Mouse (Mus musculus): Measurements from ENCODE around the gene Rwdd4a.

Gene Rwdd4a

DNA sequence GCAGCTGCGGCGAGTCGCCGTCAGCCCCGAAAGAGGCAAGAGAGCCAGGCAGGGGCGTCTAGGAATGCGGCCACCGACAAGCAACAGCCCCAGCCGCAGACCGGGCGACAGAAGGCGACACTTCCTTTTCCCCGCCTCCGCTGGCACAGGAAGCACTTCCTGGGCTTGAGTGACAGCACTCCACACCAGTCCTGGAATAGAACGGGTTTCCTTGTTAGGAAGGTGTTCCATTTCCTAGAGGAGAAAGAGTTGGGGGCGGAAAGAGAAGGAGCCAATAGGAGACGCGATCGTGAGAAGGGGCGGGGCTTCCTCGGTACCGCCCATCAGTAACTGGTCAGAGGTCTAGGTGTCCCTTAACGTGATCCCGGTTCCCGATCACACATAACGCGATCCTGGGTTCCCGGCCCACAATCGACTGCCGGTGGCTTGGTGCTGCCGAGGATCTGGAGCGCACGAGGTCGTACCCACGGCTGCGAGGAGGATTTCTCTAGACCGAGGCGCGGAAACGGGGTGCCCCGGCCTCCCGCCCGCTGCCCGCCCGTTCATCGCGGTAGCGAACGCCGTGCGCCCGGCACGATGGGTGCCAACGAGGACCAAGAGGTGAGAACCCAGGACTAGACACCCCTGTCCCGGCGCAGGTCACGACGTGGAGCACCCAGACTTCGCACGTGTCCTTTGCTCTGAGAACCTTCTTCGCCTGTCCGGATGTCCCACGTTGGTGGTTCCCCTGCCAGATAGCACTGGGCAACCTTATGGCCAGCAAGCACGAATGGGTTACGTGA lies at the start of gene Rwdd4a, which contains the start of gene Trappc11:
Rwdd4a (plus strand) TSS at position 321 of the 782 bp plus-strand sequence.
Trappc11 (minus strand) TSS at position 127 of the 782 bp plus-strand sequence.
- DNase-seq: peak; percentile 99

DNA sequence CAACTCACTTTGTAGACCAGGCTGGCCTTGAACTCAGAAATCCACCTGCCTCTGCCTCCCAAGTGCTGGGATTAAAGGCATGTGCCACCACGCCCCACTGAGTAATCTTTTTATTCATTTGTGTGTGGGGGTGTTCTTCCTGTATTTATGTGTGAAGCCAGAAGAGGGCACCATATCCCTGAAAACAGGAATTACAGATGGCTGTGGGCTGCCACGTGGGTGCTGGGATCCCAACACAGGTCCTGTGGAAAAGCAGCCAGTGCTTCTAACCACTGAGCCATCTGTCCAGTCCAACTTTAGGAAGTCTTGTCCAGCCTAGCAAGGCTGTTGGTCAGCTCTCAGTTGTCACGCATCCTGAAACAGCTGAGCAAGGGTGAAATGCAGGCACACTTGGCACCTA lies 46.2 kb upstream of the Rwdd4a start:
- no peak for DNase-seq

DNA sequence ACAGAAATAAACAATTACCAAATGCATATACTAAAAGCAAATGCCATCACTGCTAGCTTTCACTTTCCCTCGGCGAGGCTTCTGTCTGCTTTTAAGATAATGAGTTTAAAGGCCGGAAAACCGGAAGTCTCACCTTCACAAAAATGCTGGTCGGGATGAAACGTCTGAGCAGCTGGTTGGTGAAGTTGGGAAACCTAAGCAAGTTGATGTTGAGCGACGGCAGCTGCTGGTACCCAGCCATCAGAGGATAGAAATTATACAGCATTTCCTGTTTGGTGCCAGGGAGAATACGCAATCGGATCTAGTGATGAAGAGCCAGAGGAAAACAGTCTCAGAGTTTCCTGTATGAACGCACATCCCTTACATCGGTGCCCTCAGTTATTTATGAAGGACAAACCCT lies 40.4 kb upstream of the Rwdd4a start:
- no peak for DNase-seq

DNA sequence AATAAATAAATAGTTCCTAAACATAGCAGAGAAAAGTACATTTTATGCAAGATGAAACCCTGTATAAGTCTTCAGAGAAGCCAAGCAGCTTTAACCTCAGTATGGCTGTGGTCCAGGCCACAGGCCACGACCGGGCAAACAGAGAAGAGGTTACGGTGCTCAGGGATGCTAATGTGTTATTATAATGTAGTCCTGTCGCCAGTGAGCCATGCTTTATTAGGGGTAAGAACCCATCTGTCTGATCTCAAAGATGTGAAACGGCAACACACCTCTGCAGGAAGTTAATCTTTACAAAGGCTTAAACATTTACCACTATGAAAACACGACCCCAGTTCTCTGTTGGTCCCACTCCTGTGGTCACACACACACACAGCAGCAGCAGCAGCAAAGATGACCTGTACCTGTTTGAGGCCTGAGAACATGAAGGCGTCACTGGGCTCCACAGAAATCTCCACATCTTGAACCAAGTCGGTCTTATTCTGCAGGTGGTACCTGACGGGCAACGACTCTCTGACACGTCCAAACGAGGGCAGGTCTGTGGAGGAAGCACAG lies 38.8 kb upstream of the Rwdd4a start:
- DNase-seq: no peak

DNA sequence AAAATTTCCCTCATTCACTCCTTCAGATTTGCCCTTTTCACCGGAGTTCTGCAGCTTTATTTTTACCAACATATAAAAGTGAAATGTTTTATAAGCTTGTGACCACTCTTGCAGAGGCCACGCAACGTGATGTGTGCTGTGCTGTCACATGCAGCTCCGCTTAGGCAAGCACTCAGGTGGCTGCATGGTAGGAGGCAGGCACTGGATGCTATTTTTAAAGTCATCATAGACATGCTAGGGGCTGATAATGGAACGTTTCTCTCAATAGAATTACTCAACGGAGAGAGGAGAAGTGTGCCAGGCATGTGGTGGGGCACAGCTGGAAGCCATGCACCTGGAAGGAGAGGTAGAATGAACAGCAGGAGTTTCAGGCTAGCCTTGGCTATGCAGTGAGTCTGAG lies 38.0 kb upstream of the Rwdd4a start:
- DNase-seq: no peak

DNA sequence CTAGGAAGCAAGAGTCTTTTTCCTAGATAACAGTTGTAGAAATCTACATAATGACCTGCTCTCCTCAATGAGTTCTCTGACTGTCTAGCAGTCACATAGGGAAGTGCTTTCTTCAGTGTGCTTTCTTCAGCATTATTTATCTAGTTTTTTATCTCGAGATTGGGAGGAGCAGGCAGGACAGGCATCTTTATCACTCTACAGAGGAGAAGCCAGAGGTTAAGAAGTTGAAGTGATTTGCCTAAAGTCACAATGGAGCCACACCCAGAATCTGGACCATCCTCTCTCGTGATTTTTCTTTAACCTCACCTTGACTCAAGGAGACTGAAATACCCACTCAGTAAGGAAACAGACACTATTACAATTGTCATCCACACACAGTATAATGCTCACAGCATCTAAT lies 31.5 kb upstream of the Rwdd4a start:
- no peak for DNase-seq

DNA sequence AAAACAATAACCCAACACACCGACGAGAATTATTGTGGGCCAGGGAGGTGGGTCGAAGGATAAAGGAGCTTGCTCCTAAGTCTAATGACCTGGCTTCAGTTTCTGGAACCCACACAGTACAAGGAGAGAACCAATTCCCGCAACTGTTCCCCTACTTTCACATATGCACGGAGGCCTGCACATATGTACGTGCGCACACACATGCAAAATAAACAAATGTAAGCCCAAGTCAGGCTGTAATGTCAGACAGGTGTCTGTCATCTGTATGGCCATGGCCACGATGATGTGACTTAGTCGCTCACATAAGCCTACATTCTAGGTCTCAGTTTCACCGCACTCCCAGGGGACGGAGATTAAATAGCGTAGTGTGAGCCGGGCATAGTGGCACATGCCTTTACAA lies 30.9 kb upstream of the Rwdd4a start:
- DNase-seq: no peak

DNA sequence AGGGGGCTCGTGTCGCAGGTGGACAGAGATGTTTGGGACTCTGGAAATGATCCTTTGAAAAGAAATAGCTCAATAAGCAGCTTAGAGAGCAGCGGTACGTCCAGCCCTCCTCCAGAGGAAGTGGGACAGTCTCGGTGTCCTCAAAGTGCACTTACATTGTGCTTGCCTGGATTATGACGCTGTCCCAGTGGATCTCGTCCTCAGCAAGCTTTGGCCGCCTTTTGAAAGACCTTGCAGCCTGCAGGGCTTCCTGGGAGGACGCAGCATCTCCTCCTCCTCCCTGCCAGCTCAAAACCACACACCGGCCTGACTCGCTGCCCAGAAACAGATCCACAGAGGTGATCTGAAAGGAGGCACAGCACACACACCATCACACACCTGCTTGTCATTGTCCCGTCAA lies 28.0 kb upstream of the Rwdd4a start:
- no peak for DNase-seq

DNA sequence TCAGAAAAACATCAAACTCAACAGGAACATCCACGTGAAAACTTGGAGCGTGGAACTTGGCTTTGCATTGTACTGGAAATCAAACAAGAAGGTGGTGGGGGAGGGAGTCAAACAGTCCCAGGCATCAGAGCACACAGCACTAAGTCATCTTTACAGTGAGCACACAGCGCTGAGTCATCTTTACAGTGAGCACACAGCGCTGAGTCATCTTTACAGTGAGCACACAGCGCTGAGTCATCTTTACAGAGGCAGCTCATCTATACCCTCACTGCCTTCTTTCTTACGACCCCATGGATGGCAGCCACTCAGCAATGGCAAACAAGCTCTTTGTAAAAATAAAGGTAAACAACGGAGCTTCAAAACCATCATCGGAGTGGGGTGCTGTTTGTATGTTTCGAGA lies 22.5 kb upstream of the Rwdd4a start:
- no peak for DNase-seq

DNA sequence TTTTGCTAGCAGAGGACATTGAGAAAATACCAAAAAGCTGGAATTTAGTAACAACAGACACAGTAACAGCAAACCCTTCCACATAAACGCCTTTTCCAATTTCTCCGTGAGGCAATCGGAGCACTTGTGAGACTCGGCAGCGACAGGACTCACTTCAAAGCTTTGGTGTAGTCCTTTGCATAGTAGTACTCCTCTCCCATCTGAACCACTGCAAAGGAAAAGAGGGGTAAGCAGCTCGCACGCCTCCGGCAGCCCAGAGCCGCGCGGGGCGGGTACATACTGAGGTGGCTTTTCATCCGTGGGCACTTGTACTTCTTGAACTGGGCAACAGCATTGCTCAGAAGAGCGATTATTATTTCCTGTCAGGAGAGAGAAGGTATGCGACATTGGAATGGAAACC lies 19.9 kb upstream of the Rwdd4a start:
- no peak for DNase-seq

DNA sequence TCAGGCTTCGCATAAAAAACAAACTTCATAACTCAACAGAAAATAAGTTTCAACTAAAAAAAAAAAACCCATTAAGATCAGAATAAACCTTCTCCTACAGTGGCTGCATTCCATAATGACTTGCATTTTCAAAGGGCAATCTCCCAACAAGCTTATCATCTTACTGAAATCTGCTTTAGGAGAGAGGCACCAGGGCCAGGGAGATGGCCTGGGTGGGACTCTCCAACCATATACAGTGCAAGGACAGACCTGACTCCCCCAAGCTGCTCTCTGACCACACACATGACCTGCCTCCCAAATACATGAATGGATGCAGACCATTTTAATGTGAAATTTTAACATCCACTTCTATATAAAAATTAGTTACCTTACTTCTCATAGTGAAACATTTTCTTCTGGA lies 5.4 kb upstream of the Rwdd4a start:
- no peak for DNase-seq

DNA sequence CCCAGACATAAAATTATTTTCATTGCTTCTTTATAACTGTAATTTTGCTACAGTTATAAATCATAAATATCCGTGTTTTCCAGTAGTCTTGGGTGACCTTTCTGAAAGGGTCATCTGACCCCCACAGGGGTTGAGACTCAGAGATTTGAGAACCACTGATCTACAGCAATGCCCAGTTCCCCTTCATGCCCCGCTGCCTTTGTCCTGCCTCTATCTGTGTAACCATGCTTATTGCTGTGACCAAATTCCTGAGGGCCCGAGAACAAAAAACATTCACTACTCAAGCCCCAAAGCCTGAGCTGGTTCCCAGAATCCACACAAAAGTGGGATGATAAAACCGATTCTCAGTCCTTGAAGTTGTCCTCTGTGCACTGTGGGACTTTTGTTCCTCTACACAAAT lies 4.9 kb downstream of the Rwdd4a start:
- peak in 1 of 2 experiments; percentile 6 for DNase-seq

DNA sequence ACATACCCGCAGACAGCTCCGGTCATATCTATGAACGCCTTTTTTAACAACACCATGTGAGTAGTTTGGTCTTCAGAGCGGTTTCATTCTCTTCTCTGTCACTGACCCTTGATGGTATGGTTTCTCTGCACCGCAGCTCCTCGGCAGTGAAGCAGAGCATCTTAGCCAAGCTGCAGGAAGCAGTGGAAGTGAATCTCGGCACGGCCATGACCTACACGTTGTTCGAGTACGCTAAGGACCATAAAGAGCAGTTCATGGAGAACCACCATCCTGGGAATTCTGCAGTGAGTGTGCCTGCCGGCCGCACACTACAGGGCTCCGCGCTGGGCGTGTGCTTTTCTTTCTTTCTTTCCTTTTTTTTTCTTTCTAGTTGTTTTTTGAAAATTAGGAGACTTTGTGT lies 9.3 kb downstream of the Rwdd4a start:
- no peak for DNase-seq

DNA sequence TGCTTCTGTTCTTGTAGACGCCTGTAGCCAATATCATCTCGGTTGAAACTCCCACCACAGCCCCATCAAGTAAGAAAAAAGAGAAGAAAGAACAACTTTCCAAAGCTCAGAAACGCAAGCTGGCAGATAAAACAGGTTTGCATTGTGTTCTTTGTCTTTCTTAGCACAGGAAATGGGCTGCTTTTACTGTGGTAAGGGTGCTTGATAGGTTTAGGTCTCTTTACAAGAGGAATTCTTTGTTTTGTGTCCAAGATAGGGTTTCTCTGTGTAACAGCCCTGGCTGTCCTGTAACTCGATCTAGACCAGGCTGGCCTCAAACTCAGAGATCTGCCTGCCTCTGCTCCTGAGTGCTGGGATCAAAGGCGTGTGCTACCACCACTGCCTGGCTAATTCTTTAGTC lies 10.6 kb downstream of the Rwdd4a start:
- DNase-seq: no peak

DNA sequence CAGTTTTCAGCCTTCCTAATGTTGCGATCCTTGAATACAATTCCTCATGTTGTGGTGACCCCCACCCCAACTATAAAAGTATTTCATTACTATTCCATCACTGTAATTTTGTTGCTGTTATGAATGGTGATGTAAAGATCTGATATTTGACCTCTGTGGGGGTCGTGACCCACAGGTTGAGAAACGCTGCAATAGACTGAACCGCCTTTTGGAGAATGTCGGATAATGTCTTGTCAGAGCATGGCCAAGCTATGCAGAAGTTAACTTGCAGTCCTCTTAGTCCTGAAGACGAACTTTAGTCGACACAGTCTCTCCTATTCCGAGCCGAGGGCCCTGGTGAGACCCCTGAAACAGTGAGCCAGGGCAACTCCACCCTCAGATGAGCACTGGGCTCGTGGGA lies 13.6 kb downstream of the Rwdd4a start:
- DNase-seq: no peak

DNA sequence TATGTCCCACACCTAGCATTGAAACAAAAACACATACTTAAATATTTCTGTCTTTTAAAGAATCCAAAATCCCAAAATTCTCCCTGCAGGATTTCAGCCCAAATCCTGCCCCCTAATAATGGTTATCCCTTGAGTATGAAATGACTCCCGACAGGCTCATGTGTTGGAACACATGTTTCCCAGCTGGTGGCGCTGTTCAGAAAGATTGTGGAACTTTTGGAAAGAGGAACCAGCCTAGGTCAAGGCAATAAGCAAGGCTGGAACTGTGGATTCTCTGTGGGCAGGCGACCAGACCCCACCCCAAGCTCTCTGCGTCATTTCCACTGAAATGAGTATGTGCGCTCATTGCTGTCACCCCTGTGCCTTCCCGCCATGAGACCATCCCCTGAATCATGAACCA lies 20.1 kb downstream of the Rwdd4a start:
- no peak for DNase-seq

DNA sequence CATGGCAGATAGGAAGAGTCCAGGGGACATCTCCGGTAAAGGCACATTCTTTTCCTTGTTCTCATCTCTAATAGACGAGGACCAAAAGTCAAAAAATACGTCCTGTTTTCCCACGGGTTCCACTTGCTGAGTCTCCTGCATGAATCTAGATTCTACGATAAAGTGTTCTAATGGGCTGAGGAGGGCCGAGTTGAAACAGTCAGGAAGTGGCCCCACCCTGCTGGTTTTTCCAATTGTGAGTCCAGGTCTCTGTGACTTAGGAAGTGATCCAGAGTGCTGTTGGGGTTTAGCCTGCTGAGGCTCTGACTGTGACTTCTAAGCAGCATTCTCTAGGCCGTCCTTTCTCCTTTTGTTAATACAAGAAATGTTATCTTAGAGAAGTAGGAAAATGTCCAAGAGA lies 23.0 kb downstream of the Rwdd4a start:
- no peak for DNase-seq

DNA sequence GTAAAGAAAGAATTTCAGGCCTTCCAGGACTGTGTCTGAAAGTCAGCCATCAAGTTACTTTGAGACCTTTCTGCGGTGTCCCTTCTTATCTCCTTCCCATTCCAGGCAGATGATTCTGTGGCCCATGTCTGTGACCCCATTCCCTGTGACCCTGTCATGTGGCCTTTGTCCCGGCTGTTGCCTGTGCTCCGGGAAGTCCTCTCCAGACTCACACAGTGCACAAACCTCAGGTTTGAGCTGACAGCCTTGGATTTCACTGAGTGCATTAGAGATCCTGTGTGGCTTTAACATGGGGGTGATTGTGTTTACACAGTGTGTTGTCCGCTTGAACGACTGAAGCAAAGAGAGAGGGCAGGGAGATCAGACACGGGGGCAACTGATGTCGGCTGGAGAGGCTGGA lies 24.8 kb downstream of the Rwdd4a start:
- DNase-seq: no peak

DNA sequence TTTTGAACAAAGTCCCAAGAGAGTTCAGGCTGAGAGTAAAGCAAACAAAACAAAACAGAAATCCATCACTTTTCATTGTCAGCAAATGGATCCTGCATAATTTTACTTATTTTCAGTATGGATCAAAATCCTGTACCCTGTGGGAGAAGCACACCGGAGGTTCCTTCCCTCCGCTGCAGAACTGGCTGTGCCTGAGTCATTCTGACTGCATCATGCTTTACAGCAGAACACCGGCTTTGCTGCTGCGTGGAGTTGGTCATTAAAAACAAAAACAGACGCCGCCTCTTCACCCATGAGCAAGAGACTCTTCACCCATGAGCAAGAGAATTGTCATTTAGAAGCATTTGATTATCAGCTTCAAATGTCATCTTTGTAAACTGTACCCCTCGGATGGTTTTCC lies 27.3 kb downstream of the Rwdd4a start:
- no peak for DNase-seq

DNA sequence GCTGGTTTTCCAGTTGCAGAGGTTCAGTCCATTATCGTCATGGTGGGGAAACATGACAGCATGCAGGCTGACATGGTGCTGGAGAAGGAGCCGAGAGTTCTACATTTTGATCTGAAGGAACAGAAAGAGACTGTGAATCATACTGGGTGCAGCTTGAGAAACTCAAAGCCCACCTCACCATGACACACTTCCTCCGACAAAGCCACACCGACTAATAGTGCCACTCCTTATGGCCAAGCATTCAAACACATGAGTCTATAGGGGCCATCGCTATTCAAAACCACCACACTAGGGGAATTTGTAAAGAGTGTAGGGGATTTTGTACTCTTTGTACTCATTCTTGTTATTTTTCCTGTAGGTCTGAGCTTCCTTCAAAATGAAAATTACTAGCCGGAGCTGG lies 33.1 kb downstream of the Rwdd4a start:
- no peak for DNase-seq

DNA sequence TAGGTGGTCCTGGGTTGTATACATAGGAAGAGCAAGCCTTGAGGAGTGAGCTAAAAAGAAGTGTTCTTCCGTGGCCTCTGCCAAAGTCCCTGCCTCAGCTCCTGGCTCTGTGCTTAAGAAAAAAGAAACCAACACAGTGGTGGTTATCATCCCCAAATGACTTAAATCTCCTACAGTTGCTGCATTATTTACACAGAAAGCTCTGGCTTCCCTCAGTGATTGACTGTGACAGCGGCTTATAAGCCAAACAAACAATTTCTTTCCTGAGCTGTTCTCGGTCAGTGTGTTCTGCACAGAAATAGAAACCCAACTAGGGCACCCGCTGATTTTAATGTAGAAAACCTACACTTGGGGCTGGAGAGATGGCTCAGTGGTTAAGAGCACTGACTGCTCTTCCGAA lies 34.6 kb downstream of the Rwdd4a start:
- DNase-seq: no peak

DNA sequence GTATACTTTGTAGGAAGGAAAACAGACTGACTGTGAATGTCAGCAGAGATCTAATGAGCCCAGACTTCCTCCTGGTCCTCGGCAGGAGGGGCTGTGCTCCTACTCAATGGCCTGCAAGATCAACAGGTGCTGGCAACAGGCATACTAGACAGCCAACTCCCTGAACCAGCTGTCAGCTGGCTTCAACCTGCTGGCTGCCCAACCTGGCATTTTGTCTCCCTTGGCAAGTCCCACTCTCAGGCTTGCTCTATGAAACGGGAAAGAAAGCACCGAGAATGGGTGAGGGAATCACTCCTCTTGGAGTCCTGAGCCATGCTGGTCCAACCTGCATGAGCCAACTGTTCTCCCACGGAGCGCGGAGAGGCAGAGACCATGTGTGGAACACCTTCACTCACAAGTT lies 36.7 kb downstream of the Rwdd4a start:
- no peak for DNase-seq

DNA sequence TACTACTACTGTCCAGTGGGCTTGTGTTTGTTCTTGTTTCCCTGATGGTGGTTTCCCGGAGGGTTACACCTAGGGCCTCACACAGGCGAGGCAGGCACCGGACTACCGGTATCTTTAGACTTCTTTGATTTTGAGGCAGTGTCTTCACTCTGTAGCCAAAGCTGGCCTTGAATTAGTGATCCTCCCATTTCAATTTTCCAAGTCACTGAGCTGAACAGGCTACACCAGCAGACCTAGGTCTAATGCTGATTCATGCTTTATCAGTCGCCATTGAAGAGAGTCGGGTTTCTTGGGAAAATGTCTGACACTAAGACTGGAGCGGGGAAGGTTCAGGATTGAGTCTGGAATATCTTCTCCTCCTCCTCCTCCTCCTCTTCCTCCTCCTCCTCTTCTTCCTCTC lies 40.0 kb downstream of the Rwdd4a start:
- no peak for DNase-seq

DNA sequence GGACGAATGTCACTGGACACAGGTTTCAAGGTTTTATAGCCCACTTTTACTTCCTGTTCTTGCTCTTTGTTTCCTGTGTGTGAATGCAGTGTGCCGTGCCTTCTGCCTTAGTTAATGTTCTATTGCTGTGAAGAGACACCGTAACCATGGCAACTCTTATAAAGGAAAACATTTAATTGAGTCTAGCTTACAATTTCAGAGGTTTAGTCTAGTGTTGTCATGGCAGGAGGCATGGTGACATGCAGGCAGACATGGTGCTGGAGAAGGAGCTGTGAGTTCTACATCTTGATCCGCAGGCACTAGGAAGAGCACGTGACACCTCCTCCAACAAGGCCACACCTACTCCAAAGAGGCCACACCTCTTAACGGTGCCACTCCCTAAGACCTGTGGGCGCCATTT lies 48.0 kb downstream of the Rwdd4a start:
- no peak for DNase-seq

DNA sequence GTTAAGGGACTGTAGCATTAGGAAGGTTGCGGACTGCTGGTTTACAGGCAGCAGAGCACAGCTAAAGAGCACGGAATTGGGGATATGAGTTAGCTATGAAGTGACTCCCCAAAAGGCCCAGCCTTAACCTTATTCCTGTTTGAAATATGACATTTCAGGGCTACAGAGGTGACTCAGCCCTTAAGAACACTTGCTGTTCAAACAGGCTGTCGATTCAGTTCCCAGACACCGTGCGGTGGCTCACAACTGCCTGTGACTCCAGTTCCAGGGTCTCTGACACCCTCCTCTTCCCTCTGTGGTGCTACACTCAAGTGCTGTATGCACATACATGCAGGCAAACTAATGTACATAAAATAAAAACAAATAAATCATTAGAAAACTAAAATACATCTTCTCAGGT lies 55.2 kb downstream of the Rwdd4a start:
- DNase-seq: no peak
